Mouse (Mus musculus): ENCODE measurements at regions not wholly inside any gene's neighbourhood (a gene's known extent, or its start where the extent isn't known, plus 50 kb on each side); places are given as distances from the start of the nearest gene placed in this dataset.

- Histone ChIP-seq H3K9ac (no peak overlapping the region), H3K27ac (no peak overlapping the region), H3K4me1 (replicated peaks) (no peaks in the 10 kb centered on the region), H3K4me3 (replicated peaks) (no peak overlapping the region), H3K9me3 (replicated peaks) (no peaks in the 10 kb centered on the region), H3K4me2 (no peak overlapping the region), H3K36me3 (no peaks in the 10 kb centered on the region), H3K27me3 (no peaks in the 10 kb centered on the region)
- DNase-seq (no peak), ATAC-seq (ENCODE audit: low read depth) (no peak)
- WGBS (ENCODE audit: insufficient replicate concordance), result 67% methylated on average over 6 of the region's 6 CpGs
Measured at GRCm38 (mm10) chr13:115575052-115575891, 473.5 kb upstream of the Itga1 start.

DNA sequence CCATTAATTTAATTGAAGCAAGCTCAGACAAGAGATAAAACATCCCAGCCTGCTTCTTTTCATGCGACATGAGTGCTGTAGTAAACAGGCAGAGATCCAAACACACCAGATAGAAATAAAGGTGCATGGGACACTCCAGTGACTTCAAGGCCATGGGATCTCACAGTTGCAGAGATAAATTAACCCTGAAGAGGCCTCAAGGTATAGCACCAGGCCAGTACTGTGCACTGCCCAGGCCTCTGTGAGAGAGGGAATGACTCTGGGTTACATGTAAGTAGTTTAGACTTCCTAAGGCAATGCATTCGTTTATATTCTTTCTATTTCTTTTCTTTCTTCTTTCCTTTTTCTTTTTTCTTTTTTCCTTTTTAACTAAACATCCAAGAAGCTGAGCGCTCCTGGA is 439.4 kb upstream of the Itga1 start:
- no peak overlapping the region for H3K9ac ChIP-seq
- H3K4me1 ChIP-seq (replicated peaks), result no peaks in the 10 kb centered on the region
- H3K27ac ChIP-seq, result no peak overlapping the region
- H3K36me3 ChIP-seq, result no peaks in the 10 kb centered on the region
- no peak overlapping the region for H3K4me3 ChIP-seq (replicated peaks)
- no peak overlapping the region for H3K4me2 ChIP-seq
- no peaks in the 10 kb centered on the region for H3K9me3 ChIP-seq (replicated peaks)
- no peaks in the 10 kb centered on the region for H3K27me3 ChIP-seq
- WGBS (ENCODE audit: insufficient replicate concordance), result 65% methylated on average over 3 of the region's 3 CpGs
- DNase-seq (no peak), ATAC-seq (ENCODE audit: low read depth) (no peak)

GRCm38 (mm10) chr13:115535900-115536299 is 434.1 kb upstream of the Itga1 start:
- no peak overlapping the region for H3K4me2 ChIP-seq
- H3K9ac ChIP-seq, result no peak overlapping the region
- H3K27me3 ChIP-seq, result no peaks in the 10 kb centered on the region
- no peaks in the 10 kb centered on the region for H3K36me3 ChIP-seq
- no peak overlapping the region for H3K27ac ChIP-seq
- no peak for DNase-seq
- H3K9me3 ChIP-seq (replicated peaks), result no peaks in the 10 kb centered on the region
- H3K4me1 ChIP-seq (replicated peaks), result no peaks in the 10 kb centered on the region
- ATAC-seq (ENCODE audit: low read depth), result no peak
- no peak overlapping the region for H3K4me3 ChIP-seq (replicated peaks)
- 61% methylated on average over 3 of the region's 3 CpGs for WGBS (ENCODE audit: insufficient replicate concordance)

- Histone ChIP-seq H3K9me3 (replicated peaks) (no peaks in the 10 kb centered on the region), H3K4me2 (no peak overlapping the region), H3K4me3 (replicated peaks) (no peak overlapping the region), H3K27ac (no peak overlapping the region), H3K36me3 (no peaks in the 10 kb centered on the region), H3K4me1 (replicated peaks) (no peaks in the 10 kb centered on the region), H3K27me3 (no peaks in the 10 kb centered on the region), H3K9ac (no peak overlapping the region)
- 66% methylated on average over 8 of the region's 8 CpGs for WGBS (ENCODE audit: insufficient replicate concordance)
- DNase-seq, result no peak
- no peak for ATAC-seq (ENCODE audit: low read depth)
Measured at GRCm38 (mm10) chr13:115513914-115514313, 412.1 kb upstream of the Itga1 start.

DNA sequence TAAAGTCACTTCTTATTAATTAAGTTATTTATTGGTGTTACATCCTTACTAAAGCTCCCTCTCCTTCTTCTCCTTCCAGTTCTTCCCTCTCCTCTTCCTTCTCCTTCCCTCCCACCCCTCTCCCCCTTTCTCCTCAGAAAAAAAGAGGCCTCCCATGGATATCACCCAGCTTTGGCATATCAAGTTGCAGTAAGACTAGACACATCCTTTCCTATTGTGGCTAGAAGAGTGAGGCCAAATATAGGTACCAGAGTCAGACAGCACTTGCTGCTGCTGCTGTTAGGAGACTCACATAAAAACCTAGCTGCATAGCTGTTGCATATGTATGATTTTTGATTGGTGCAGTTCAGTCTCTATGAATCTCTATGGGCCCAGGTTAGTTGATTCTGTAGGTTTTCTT is 410.4 kb upstream of the Itga1 start:
- DNase-seq (no peak), ATAC-seq (ENCODE audit: low read depth) (no peak)
- no peaks in the 10 kb centered on the region for H3K4me1 ChIP-seq (replicated peaks)
- no peak overlapping the region for H3K9ac ChIP-seq
- H3K27me3 ChIP-seq, result no peaks in the 10 kb centered on the region
- no peak overlapping the region for H3K4me2 ChIP-seq
- no peaks in the 10 kb centered on the region for H3K9me3 ChIP-seq (replicated peaks)
- no peak overlapping the region for H3K27ac ChIP-seq
- H3K4me3 ChIP-seq (replicated peaks), result no peak overlapping the region
- no peaks in the 10 kb centered on the region for H3K36me3 ChIP-seq

DNA sequence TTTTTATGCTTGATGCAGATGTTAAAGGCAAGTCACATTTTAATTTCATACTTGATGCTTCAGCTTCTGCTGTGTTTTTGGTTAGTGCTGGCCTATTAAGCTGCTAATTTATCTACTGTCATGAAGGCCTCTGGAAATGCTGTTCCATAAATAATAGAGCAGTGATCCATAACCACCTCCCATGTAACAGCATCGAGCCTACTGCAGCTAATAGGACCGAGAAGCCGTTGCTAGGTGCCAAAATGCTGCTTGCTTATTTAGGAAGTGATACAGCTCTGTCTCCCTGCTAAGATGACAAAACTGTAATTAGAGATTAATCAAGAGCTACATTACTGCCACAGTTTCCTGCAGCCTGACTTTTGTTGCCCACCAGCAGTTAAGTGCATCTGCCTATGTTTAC is 406.9 kb upstream of the Itga1 start:
- H3K4me1 ChIP-seq (replicated peaks), result no peaks in the 10 kb centered on the region
- H3K4me3 ChIP-seq (replicated peaks), result no peak overlapping the region
- H3K4me2 ChIP-seq, result no peak overlapping the region
- H3K9ac ChIP-seq, result no peak overlapping the region
- H3K36me3 ChIP-seq, result no peaks in the 10 kb centered on the region
- H3K27ac ChIP-seq, result no peak overlapping the region
- DNase-seq, result no peak
- H3K9me3 ChIP-seq (replicated peaks), result no peaks in the 10 kb centered on the region
- ATAC-seq (ENCODE audit: low read depth), result no peak
- no peaks in the 10 kb centered on the region for H3K27me3 ChIP-seq
- 65% methylated on average over 3 of the region's 3 CpGs for whole genome bisulfite sequencing (ENCODE audit: insufficient replicate concordance)

- Histone ChIP-seq H3K4me2 (no peak overlapping the region), H3K9ac (no peak overlapping the region), H3K27me3 (no peaks in the 10 kb centered on the region), H3K27ac (no peak overlapping the region), H3K36me3 (no peaks in the 10 kb centered on the region), H3K4me3 (replicated peaks) (no peak overlapping the region), H3K4me1 (replicated peaks) (no peaks in the 10 kb centered on the region), H3K9me3 (replicated peaks) (no peaks in the 10 kb centered on the region)
- WGBS (ENCODE audit: insufficient replicate concordance), result 59% methylated on average over 4 of the region's 4 CpGs
- ATAC-seq (ENCODE audit: low read depth), result no peak
- no peak for DNase-seq
Measured at GRCm38 (mm10) chr13:115494399-115494798, 392.6 kb upstream of the Itga1 start.

- WGBS (ENCODE audit: insufficient replicate concordance), result 46% methylated on average over 2 of the region's 2 CpGs
- no peak overlapping the region for H3K4me3 ChIP-seq (replicated peaks)
- no peak overlapping the region for H3K9ac ChIP-seq
- no peak overlapping the region for H3K4me2 ChIP-seq
- no peaks in the 10 kb centered on the region for H3K9me3 ChIP-seq (replicated peaks)
- no peaks in the 10 kb centered on the region for H3K4me1 ChIP-seq (replicated peaks)
- no peak overlapping the region for H3K27ac ChIP-seq
- no peaks in the 10 kb centered on the region for H3K36me3 ChIP-seq
- no peaks in the 10 kb centered on the region for H3K27me3 ChIP-seq
- ATAC-seq (ENCODE audit: low read depth) (no peak), DNase-seq (no peak)
Measured at GRCm38 (mm10) chr13:115475861-115476260, 374.1 kb upstream of the Itga1 start.

- Histone ChIP-seq H3K36me3 (no peaks in the 10 kb centered on the region), H3K4me2 (no peak overlapping the region), H3K27me3 (no peaks in the 10 kb centered on the region), H3K27ac (no peak overlapping the region), H3K9ac (no peak overlapping the region), H3K9me3 (replicated peaks) (no peaks in the 10 kb centered on the region), H3K4me3 (replicated peaks) (no peak overlapping the region), H3K4me1 (replicated peaks) (no peaks in the 10 kb centered on the region)
- 66% methylated on average over 6 of the region's 6 CpGs for WGBS (ENCODE audit: insufficient replicate concordance)
- ATAC-seq (ENCODE audit: low read depth) (no peak), DNase-seq (no peak)
Measured at GRCm38 (mm10) chr13:115465689-115466088, 363.9 kb upstream of the Itga1 start.

GRCm38 (mm10) chr13:115451244-115451643 is 349.5 kb upstream of the Itga1 start:
- H3K4me2 ChIP-seq, result no peak overlapping the region
- no peak overlapping the region for H3K27ac ChIP-seq
- no peaks in the 10 kb centered on the region for H3K27me3 ChIP-seq
- DNase-seq (no peak), ATAC-seq (ENCODE audit: low read depth) (no peak)
- no peaks in the 10 kb centered on the region for H3K4me1 ChIP-seq (replicated peaks)
- WGBS (ENCODE audit: insufficient replicate concordance), result 3% methylated on average over 1 of the region's 1 CpGs
- H3K9me3 ChIP-seq (replicated peaks), result no peaks in the 10 kb centered on the region
- H3K4me3 ChIP-seq (replicated peaks), result no peak overlapping the region
- no peaks in the 10 kb centered on the region for H3K36me3 ChIP-seq
- H3K9ac ChIP-seq, result no peak overlapping the region

DNA sequence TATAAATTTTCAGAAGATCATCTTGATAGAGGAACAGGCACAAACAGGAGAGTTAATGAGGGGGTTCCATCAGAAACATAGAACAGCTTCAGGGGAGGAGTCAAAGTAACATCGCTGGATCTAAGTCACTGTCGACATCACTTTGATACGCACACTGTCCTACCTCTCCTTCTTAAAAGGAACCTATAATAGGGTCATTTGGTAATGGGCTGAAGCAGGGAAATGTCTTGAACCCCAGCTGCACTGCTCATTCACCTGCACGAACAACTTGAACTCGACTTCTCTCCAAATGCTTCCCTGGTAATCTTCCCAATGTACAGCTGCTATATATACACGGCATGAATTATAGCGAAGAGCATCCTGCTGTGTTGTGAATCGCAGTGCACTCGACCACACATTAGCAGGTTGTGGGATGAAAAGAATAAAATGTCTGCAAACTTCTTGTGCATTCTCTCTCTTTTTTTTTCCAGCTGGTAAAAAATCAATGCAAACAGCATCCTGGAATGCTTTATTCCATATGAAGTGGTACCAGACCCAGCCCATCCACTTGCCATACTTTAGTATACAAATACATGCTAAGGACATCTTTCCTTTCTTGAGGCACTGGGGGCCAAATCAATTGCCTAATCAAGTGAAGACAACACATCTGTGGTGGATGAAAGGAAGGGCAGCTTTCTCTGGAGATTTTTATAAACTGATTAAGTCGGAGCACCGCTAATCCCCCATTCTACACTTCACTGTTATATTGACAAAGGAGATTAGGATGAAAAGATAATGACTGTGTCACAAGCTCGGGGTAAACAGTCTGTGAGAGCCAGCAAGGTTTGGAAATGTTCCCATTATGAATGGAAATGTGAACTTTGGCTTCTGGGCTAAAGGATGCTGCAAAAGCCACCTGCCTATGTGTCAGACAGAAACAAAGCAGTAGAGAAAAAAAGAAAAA is 325.6 kb upstream of the Itga1 start:
- H3K27ac ChIP-seq, result no peak overlapping the region
- H3K4me3 ChIP-seq (replicated peaks), result no peak overlapping the region
- no peaks in the 10 kb centered on the region for H3K9me3 ChIP-seq (replicated peaks)
- WGBS (ENCODE audit: insufficient replicate concordance), result 64% methylated on average over 12 of the region's 12 CpGs
- no peak overlapping the region for H3K9ac ChIP-seq
- ATAC-seq (ENCODE audit: low read depth), result no peak
- no peaks in the 10 kb centered on the region for H3K27me3 ChIP-seq
- H3K4me1 ChIP-seq (replicated peaks), result no peaks in the 10 kb centered on the region
- no peak for DNase-seq
- no peaks in the 10 kb centered on the region for H3K36me3 ChIP-seq
- H3K4me2 ChIP-seq, result no peak overlapping the region
